Mouse (Mus musculus) activated CD4-positive, CD25-positive, alpha-beta regulatory T cell, adult 9 weeks (primary cell): ENCODE measurements around the gene Dync2li1. TPM values are rescaled to one million over a fixed set of nuclear protein-coding genes. Genes with fewer than 3 reads are reported as not detected.

Experiments
- polyA plus RNA-seq: library from polyadenylated mRNA; unstranded; fragments of 100-300 nt; shearing (Covaris generic); gene quantifications from one replicate; pipeline ENCODE4 v1.2.1, GENCODE M21; 2017

Gene Dync2li1
- 3.0 TPM for polyA plus RNA-seq

DNA sequence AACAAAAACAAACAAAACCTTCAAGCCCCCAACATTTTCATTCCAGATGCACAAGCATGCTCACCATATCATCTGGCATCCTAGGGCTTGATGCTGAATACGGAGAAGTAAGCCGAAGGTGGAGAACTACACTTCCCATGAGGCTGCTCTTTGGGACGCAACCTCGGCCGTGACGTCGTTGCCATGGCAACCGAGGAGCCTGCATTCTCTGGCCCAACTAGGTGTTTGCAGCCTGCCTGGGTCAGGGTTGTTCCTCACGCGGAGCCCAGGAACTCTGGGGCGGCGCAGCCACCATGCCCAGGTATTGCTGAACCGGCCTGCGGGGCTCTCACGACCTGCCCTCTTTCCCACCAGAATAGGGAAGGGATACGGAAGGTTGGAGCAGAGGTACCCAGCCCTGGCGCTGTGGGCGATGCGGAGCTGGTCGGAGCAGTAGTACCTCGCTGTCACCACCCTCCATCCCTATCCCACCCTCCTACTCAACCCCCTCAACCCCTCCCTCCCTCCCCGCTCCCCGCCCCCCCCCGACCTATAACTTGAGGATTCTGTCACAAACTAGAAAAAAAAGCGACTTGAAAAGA lies at the start of gene Dync2li1:
TSS of gene Dync2li1 (plus strand) at position 221 of the 581 bp plus-strand sequence.

DNA sequence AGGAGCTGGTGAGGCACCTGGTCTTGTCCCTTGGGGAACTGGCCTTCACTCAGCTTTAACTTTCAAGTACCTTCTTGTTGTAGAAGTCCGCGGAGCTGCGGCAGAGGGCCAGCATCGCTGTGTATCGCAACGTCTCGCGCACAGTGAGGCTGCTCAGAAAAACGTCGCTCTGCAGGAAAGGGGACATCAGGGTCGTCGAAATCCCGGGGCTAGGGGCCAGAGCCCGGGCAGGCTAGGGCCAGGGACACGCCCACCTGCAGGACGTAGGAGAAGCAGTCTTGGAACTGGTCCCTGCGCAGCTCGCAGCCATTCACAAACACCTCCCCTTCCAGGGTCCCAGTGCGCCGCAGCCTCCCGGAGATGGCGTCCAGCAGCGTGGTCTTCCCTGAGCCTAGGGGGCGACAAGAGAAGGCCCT lies 49.7 kb downstream of the Dync2li1 start, which contains the start of gene Abcg8:
TSS of gene Abcg8 (plus strand) at position 352 of the 416 bp plus-strand sequence.

DNA sequence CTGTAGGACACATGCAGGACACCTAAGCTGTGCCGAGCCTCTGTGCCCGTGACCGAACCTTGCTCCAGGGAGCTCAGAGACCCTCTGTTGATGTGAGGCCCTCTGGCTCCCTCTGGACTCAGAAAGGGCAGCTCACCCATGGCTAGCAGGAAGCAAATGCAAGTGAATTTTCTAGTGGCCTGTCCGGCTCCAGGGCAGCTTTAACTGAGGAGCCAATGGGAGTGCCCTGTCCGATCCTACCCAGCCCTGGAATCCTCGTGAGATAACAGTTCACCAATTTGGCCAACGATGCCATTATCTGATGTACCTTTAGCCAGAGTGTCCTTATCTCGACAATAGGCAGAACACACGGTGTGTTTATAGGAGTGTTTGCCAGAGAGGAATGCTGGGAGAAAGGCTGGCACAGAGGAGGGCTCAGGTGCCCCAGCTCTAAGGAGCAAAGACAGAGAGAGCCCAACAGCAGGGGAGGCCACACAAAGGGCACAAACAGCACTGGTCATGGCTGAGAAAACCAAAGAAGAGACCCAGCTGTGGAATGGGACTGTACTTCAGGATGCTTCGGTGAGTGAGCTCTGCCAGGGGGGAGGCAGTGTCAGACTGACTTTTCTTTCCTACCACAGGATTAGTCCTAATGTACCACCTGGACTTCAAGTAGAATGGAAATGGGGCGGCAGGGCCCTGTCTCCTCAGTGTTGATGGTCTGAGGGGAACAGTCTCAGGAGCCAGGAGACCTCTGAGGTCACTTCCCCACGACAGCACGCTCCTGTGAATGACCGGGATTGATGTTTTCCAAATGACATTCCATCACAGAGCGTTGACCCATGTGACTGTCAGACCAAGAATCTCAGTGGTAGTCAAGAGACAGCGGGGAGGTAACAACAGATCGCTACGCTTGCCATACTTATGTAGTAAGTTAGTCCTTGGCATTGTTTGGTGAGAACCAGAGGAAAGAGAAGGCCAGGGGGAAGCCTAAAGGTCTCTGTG lies 56.7 kb downstream of the Dync2li1 start, which contains the start of gene Abcg5:
TSS of gene Abcg5 (minus strand) at position 278 of the 984 bp plus-strand sequence.

Other genes starting within 250 kb of the Dync2li1 start
- gene Thada, start 160.3 kb upstream of the Dync2li1 start, polyA plus RNA-seq = 114 TPM
- not detected for gene Plekhh2, start 114.6 kb upstream of the Dync2li1 start, polyA plus RNA-seq
- gene Abcg8, start 49.8 kb downstream of the Dync2li1 start, polyA plus RNA-seq = not detected
- not detected for gene Abcg5, start 56.5 kb downstream of the Dync2li1 start, polyA plus RNA-seq
- 13.7 TPM for gene Lrpprc, start 164.3 kb downstream of the Dync2li1 start, polyA plus RNA-seq